Mouse (Mus musculus) E14TG2a.4 (cell line): Measurements from ENCODE around the gene Evi5.

Experiments
- CTCF ChIP-seq: conservative IDR thresholded peaks from 2 replicates; pipeline ENCODE4 v1.5.1; 2014; ENCODE audit warnings: low read length
- NANOG ChIP-seq: IDR thresholded peaks from 2 replicates; pipeline ENCODE4 v1.6.1; 2014; ENCODE audit warnings: borderline replicate concordance, low read length, mixed read lengths

DNA sequence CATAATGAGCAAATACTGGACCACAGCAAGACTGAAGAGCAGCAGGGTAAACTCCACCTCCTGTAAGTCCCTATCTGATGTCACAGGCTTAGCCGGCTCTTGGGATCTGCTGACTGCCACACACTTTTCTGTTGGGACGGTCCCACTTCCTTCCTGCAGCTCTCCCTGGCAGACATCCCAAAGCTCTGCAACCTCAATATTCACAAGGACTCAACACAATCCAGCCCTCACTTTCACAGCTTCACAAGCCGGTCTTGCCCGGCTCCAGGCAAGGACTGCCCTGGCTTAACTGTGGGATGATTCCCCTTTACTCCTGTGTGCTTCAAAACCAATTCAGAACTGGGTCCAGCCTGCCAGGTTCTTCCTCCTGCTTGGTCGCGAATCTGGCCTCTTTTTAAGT, 21.1 kb downstream of the Evi5 start:
- TF ChIP-seq CTCF = no peak
- TF ChIP-seq NANOG = no peak
